Mouse (Mus musculus): ENCODE data around the gene Rbm4. TPM values are rescaled to one million over a fixed set of nuclear protein-coding genes. Genes with fewer than 3 reads are reported as not detected.
"Not testable (repeated sequence)": the region's sequence is repeated elsewhere in the genome, so short reads cannot be mapped to it uniquely, and the experiment has no call there.

Rbm4 gene
- polyA plus RNA-seq, 1 experiment from 2014 or later = 86.4 TPM

DNA sequence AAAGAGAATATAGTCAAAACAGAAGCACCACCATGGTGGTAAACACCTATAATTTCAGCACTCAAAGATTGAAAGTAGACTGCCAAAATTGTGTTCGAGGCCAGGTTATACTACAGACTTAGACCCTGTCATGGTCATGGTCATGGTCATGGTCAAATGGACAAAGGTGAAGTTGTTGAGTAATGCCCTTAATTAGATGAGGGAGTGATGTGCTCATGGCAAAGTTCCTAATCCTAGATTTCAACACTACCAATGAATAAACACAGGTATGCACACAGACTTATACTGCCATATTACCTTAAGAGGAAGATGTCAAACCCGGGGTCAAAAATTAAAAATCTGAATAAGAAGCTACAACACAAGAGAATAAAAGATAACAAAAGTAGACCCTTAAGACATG lies 7.4 kb downstream of the Rbm4 start:
- ATAC-seq (ENCODE audit: low FRiP score) = no peak
- Histone ChIP-seq H3K9me3 (no peaks in the 10 kb centered on the region), H3K27ac (no peak overlapping the region), H3K4me3 (replicated peaks) (no peak overlapping the region), H3K36me3 (replicated peaks) (peaks cover 95% of the 10 kb centered on the region), H3K27me3 (no peaks in the 10 kb centered on the region), H3K9ac (no peak overlapping the region), H3K4me1 (peaks cover 30% of the 10 kb centered on the region), H3K4me2 (no peak overlapping the region)
- 100% methylated on average over 2 of the region's 2 CpGs for WGBS

DNA sequence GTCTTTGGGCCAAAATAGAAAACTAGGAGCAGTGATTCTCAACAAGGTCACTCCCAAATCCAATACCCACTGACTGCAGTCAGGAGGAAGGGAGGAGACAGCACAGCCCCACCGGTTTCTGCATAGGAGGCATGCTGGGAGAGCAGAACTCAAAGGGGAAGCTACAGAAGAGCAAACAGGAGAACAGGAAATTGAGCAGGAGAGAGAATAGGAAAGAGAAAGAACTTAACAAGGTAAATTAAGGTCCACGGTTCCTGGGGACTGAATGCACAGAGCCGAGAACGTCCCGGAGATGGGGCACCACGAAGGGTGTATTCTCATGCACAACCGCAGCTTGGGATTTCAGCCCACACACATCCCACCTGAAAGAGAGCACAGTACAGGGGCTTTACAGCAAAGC lies 8.5 kb downstream of the Rbm4 start:
- H3K4me3 ChIP-seq (replicated peaks) = no peak overlapping the region
- no peak overlapping the region for H3K9ac ChIP-seq
- WGBS = 92% methylated on average over 7 of the region's 7 CpGs
- peaks cover 19% of the 10 kb centered on the region for H3K4me1 ChIP-seq
- H3K4me2 ChIP-seq = no peak overlapping the region
- H3K36me3 ChIP-seq (replicated peaks) = peaks cover 89% of the 10 kb centered on the region
- no peaks in the 10 kb centered on the region for H3K27me3 ChIP-seq
- ATAC-seq (ENCODE audit: low FRiP score) = no peak
- H3K9me3 ChIP-seq = no peaks in the 10 kb centered on the region
- H3K27ac ChIP-seq = no peak overlapping the region

DNA sequence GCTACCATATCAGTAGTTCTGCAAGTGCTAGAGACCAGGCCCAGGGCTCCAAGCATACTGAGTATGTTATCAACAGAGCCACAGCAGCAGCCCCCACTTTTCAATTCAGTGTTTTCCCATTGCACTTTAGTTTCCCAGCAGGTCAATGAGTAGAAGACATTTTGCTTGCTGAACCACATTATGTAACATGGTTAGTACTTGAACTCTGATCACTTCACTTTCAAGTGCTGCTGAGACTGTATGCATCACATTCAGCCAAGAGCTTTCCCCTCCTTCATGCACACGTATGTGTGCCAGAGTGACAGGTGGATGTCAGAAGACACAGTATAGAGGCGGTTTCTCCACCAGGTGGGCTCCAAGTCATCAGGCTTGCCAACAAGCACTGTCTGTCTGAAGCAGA lies 10.8 kb downstream of the Rbm4 start:
- Histone ChIP-seq H3K4me2 (no peak overlapping the region), H3K4me1 (peaks cover 10% of the 10 kb centered on the region), H3K36me3 (replicated peaks) (peaks cover 79% of the 10 kb centered on the region), H3K9me3 (no peaks in the 10 kb centered on the region), H3K9ac (no peak overlapping the region), H3K27me3 (no peaks in the 10 kb centered on the region), H3K4me3 (replicated peaks) (no peak overlapping the region), H3K27ac (no peak overlapping the region)
- 95% methylated on average over 2 of the region's 2 CpGs for WGBS
- no peak for ATAC-seq (ENCODE audit: low FRiP score)

DNA sequence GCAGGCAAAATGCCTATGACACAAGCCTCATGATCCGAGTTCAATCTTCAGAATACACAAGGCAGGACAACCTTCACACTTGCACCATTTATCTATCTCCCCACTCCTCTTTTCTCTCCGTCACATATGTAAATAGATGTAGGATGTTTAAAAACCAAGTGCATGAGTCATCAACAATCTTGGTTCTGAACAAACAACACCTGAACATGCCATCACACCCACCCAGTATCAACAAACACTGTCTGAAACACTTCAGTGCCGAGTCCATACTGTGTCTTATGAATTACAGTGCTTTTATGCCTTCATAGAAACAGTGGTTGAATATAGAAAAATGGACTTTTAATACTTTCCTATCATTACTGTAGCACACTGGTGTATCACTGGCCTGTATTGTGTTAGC lies 20.9 kb downstream of the Rbm4 start:
- Histone ChIP-seq H3K36me3 (replicated peaks) (peaks cover 82% of the 10 kb centered on the region), H3K9me3 (no peaks in the 10 kb centered on the region), H3K27me3 (no peaks in the 10 kb centered on the region), H3K4me1 (no peaks in the 10 kb centered on the region), H3K27ac (no peak overlapping the region), H3K9ac (no peak overlapping the region), H3K4me2 (no peak overlapping the region), H3K4me3 (replicated peaks) (no peak overlapping the region)
- no peak for ATAC-seq (ENCODE audit: low FRiP score)
- 85% methylated on average over 3 of the region's 3 CpGs for WGBS

DNA sequence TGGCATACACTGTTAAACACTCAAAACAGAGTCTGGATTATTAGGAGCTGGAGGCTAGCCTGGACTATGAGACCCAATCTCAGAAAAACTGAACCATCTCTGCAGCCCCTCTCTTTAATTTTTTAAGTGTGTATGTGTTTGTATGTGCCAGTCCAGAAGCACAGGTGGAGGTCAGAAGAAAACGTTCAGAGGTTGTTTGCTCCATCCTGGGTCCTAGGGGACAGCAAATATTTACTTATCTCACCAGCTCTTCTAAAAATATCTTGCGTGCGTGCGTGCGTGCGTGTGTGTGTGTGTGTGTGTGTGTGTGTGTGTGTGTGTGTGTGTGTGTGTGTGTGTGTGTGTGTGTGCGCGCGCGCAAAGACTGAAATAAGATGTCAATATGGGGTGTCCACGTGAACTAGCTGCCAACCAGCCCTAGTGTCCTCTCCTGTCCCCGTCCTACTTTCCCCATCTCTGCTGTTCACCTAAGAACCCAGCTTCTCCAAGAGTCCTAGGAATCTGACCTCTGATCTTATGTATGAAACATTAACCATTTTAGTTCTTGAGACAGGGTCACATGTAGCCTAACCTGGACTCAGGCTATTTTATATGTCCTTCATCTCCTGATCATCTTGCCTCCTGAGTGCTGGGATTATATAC lies 26.1 kb downstream of the Rbm4 start:
- Histone ChIP-seq H3K27me3 (no peaks in the 10 kb centered on the region), H3K4me2 (no peak overlapping the region), H3K4me1 (peaks cover 3% of the 10 kb centered on the region; the same call in 1 of the 2 replicates), H3K27ac (no peak overlapping the region), H3K9ac (no peak overlapping the region), H3K4me3 (replicated peaks) (no peak overlapping the region), H3K36me3 (replicated peaks) (peaks cover 89% of the 10 kb centered on the region), H3K9me3 (no peaks in the 10 kb centered on the region)
- WGBS = 96% methylated on average over 10 of the region's 12 CpGs
- no peak for ATAC-seq (ENCODE audit: low FRiP score)

DNA sequence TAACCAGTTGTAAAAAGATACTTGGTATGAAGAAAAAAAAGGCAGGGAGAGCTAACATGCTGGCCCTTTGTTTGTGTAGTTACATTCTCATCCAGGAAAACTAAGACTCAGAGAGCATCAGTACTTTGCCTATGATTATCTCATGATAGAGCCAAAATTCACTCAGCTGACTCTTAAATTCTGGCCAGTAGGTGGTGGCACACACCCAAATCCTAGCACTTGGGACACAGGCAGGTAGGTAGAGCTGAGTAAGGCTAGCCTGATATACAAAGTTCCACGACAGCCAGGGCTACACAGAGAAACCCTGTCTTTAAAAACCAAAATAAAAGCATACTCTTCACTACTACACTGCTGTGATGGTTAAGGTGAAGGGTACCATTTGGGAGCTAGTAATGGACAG lies 30.8 kb downstream of the Rbm4 start:
- no peak for ATAC-seq (ENCODE audit: low FRiP score)
- Histone ChIP-seq H3K9me3 (no peaks in the 10 kb centered on the region), H3K4me3 (replicated peaks) (no peak overlapping the region), H3K27ac (no peak overlapping the region), H3K9ac (no peak overlapping the region), H3K4me2 (no peak overlapping the region), H3K4me1 (peaks cover 36% of the 10 kb centered on the region), H3K27me3 (no peaks in the 10 kb centered on the region), H3K36me3 (replicated peaks) (peaks cover 71% of the 10 kb centered on the region)
- WGBS = 73% methylated on average over 1 of the region's 1 CpGs

DNA sequence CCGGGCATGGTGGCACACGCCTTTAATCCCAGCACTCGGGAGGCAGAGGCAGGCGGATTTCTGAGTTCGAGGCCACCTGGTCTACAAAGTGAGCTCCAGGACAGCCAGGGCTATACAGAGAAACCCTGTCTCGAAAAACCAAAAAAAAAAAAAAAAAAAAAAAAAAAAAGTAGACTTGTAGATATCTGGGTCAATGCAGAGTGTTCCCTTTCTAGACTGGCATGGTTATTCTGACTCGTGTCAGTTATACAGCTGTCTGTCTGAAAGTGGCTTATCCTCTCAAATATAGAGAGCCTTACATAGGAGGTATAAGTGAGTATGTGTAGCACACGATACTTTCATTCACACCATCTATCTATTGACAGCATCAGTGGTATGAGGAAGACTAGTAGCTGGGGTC lies 33.2 kb downstream of the Rbm4 start:
- H3K4me1 ChIP-seq = peaks cover 40% of the 10 kb centered on the region
- peaks cover 55% of the 10 kb centered on the region for H3K36me3 ChIP-seq (replicated peaks)
- H3K27me3 ChIP-seq; H3K9ac ChIP-seq; H3K27ac ChIP-seq; H3K9me3 ChIP-seq; H3K4me3 ChIP-seq (replicated peaks); ATAC-seq (ENCODE audit: low FRiP score); H3K4me2 ChIP-seq: not testable (repeated sequence)
- WGBS = 93% methylated on average over 8 of the region's 8 CpGs

DNA sequence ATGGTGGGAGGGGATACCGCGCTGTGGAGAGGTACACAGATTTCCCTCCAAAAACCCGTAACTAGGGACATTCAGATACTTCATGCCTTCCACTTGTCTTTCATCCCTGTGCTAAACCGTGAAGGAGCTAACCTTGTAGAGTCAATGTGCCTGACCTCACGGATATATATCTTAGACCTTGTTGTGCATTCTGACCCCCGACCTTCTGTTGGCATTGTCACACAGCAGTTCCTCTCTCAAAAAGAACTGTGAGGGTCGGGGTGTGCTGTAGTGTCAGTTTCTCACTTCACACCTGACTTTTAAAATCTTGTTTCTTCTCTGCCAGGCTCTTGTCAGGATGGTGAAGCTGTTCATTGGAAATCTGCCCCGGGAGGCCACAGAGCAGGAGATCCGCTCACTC lies 36.8 kb downstream of the Rbm4 start:
- H3K27me3 ChIP-seq = no peaks in the 10 kb centered on the region
- peak overlapping the region; percentile 95 for H3K27ac ChIP-seq
- H3K9me3 ChIP-seq = no peaks in the 10 kb centered on the region
- peaks cover 35% of the 10 kb centered on the region for H3K4me1 ChIP-seq
- peak overlapping the region; percentile 59 for H3K4me3 ChIP-seq (replicated peaks)
- H3K9ac ChIP-seq = peak overlapping the region; percentile 78
- H3K4me2 ChIP-seq = peak overlapping the region; percentile 77
- 10% methylated on average over 9 of the region's 9 CpGs for WGBS
- ATAC-seq (ENCODE audit: low FRiP score) = no peak
- peaks cover 25% of the 10 kb centered on the region for H3K36me3 ChIP-seq (replicated peaks)

DNA sequence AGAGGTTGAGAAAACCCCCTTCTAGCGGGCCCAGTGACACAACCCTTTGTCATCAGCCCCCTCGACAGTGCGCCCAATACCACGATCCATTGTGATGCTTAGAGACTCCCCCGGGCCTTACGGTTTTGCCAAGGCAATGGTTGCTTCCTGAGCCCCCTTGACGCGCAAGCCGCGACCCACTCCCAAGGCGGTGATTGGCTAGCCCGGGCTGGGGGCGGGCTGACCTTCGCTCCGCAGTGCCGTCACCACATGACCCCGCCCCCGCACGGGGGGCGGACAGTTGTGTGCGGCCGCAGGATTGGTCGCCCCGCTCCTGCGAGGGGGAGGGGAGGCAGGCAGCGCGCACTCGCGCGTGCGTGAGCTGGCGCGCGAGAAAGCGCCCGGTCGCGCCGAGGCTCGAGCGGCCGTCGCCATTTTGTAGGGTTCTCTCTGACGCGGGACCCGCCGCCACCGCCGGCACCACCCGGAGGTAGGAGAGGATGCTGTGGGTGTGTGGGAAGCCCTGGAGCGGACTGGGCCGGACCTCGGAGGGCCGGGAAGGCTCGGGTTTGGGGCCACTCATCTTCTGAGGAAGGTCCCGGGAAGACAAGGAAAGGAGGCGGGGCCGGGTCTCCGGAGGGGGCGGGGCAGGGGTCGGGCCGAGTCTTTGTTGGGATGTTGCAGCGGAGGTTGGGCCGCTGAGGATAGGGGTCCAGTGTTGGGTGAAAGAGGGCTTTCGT lies 37.3 kb downstream of the Rbm4 start, which contains the start of gene Rbm4b:
TSS of gene Rbm4b (plus strand) at position 305 of the 719 bp plus-strand sequence.
- Histone ChIP-seq H3K4me3 (replicated peaks) (peak within 1 kb of the TSS; percentile 59), H3K4me2 (peak within 1 kb of the TSS; percentile 77), H3K27ac (peak within 1 kb of the TSS; percentile 95), H3K27me3 (no peaks in the 10 kb centered on the region), H3K9ac (peak within 1 kb of the TSS; percentile 78), H3K36me3 (replicated peaks) (peaks cover 25% of the 10 kb centered on the region), H3K9me3 (no peaks in the 10 kb centered on the region), H3K4me1 (peaks cover 34% of the 10 kb centered on the region)
- WGBS = 1% methylated on average over 54 of the region's 65 CpGs
- peak; percentile 96 for ATAC-seq (ENCODE audit: low FRiP score)

DNA sequence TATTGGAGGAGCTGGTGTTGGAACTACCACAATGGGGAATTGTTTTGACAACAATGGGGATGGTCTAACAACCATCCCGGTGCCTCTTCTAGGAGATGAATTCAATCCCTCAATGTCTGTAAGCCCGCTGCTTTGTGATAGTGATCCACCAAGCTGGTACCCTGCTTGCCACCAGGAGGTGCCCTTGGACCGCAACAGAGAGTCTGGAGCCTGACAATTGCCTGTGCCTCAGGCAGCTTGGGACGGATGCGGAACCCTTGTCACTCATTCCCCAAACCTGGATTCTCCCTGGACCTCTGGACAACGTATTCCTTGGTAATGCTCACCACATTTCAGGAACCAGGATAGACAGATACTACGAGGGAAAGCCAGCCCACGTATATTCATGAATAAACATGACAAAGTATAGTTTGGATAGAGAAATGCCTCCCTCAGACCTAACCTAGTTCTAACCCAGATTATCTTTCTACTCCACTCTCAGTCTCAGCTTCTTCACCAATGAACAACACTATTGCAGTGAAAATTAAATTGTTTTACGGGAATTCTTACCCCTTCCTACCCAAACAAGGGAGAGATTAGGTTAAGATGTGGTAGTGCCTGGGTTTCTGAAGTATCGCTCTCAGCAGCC lies 38.0 kb downstream of the Rbm4 start:
- ATAC-seq (ENCODE audit: low FRiP score) = peak; percentile 72
- Histone ChIP-seq H3K4me3 (replicated peaks) (peak overlapping the region; percentile 59), H3K27me3 (no peaks in the 10 kb centered on the region), H3K36me3 (replicated peaks) (peaks cover 25% of the 10 kb centered on the region), H3K9ac (peak overlapping the region; percentile 63), H3K4me1 (peaks cover 28% of the 10 kb centered on the region), H3K4me2 (peak overlapping the region; percentile 77), H3K9me3 (no peaks in the 10 kb centered on the region), H3K27ac (peak overlapping the region; percentile 95)
- under 1% methylated on average over 10 of the region's 10 CpGs for WGBS

DNA sequence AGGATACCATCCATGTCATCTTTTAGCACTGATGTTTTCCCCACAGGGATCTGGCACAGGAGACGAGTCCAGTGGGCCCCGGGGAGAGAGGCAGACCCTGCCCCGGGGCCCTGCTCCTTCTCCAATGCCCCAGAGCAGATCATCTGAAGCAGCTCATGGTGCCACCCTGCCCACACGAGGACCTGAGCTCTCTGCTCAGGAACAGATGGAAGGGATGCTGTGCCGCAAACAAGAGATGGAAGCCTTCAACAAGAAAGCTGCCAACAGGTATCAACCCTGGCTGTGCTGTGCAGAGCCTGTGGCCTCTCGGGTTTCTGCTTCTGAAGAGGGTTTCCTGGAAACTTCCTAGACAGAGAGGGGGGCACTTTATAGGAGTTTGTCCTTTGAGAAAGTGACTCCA lies 43.7 kb downstream of the Rbm4 start:
- no peak for ATAC-seq (ENCODE audit: low FRiP score)
- WGBS = 79% methylated on average over 6 of the region's 6 CpGs
- H3K27ac ChIP-seq = no peak overlapping the region
- H3K4me1 ChIP-seq = no peaks in the 10 kb centered on the region
- no peak overlapping the region for H3K4me2 ChIP-seq
- no peaks in the 10 kb centered on the region for H3K27me3 ChIP-seq
- peaks cover 73% of the 10 kb centered on the region for H3K36me3 ChIP-seq (replicated peaks)
- no peaks in the 10 kb centered on the region for H3K9me3 ChIP-seq
- no peak overlapping the region for H3K4me3 ChIP-seq (replicated peaks)
- H3K9ac ChIP-seq = no peak overlapping the region; the same call in 1 of the 2 replicates

DNA sequence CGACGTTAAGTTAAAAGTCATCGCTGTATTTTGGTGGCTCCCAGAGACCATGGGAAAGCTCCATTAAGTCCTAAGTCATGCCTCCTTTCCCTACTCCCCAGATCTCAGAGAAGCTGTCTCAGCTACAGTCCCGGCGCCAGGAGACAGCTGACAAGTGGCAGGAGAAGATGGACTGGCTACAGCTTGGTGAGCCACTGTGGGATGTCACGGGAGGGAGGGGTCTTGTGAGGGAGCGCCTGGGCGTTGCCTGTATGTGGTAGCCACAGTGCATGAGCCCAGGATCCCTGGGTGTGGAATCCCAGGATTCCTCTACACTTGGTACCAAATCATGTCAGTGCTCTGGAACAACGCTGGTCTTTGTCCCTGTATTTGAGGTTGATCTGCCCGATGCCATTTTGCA lies 45.2 kb downstream of the Rbm4 start:
- Histone ChIP-seq H3K27me3 (no peaks in the 10 kb centered on the region), H3K4me3 (replicated peaks) (no peak overlapping the region), H3K4me1 (no peaks in the 10 kb centered on the region), H3K4me2 (no peak overlapping the region), H3K9me3 (no peaks in the 10 kb centered on the region), H3K27ac (no peak overlapping the region), H3K36me3 (replicated peaks) (peaks cover 87% of the 10 kb centered on the region), H3K9ac (no peak overlapping the region; the same call in 1 of the 2 replicates)
- WGBS = 91% methylated on average over 10 of the region's 10 CpGs
- ATAC-seq (ENCODE audit: low FRiP score) = no peak
